Mouse (Mus musculus): ENCODE data around the gene Blmh. TPM values are rescaled to one million over a fixed set of nuclear protein-coding genes. Genes with fewer than 3 reads are reported as not detected.

The Blmh gene
- polyA plus RNA-seq, 1 experiment = 5.9 TPM

GRCm38 (mm10) chr11:76995966-76996672, 71.5 kb downstream of the Blmh start:
- WGBS = 18% methylated on average over 20 of the region's 20 CpGs
- Histone ChIP-seq H3K27ac (ENCODE audit: insufficient read depth, low read length) (no peak overlapping the region), H3K27me3 (ENCODE audit: control insufficient read depth, insufficient read depth, low read length) (peaks cover 22% of the 10 kb centered on the region), H3K4me3 (ENCODE audit: extremely low read depth, insufficient read depth, insufficient read length) (no peak overlapping the region), H3K36me3 (ENCODE audit: control insufficient read depth, insufficient read depth, low read length) (no peaks in the 10 kb centered on the region), H3K4me1 (ENCODE audit: control insufficient read depth, insufficient read depth, insufficient read length) (peaks cover 9% of the 10 kb centered on the region; the same call in 1 of the 2 replicates)
- no peak for DNase-seq (ENCODE audit: low read depth in 1 of 2, low spot score in 2 of 2)
- TF ChIP-seq CTCF (IDR thresholded peaks at IDR 0.05; ENCODE audit: extremely low read depth, insufficient read depth, insufficient read length, insufficient replicate concordance) = no peak
- TF ChIP-seq POLR2A (IDR thresholded peaks at IDR 0.05; ENCODE audit: low read depth, low read length) = no peak

DNA sequence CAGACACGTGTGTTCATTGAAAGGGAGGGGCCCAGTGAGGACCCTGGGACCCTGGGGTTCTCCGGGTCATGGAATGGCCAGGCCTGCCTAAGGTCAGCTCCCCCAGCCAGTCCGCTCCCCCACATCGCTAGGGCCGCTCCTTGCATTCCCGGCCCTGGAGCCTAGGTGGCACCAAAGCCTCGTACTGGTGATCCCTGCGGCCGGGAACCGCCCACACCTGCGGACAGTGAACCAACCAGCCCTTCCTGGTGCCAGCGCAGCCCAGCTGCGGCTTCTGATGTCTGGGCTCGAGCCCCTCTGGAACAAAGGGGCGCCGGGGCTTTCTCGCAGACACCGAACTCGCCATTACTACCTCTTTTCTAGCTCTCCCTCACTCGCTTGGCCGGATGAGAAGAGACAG, 72.7 kb downstream of the Blmh start:
- H3K4me3 ChIP-seq (ENCODE audit: extremely low read depth, insufficient read depth, insufficient read length) = peak overlapping the region; percentile 47; the same call in 1 of the 2 replicates
- peak; percentile 69; the same call in 1 of the 2 replicates for TF ChIP-seq CTCF (IDR thresholded peaks at IDR 0.05; ENCODE audit: extremely low read depth, insufficient read depth, insufficient read length, insufficient replicate concordance)
- TF ChIP-seq POLR2A (IDR thresholded peaks at IDR 0.05; ENCODE audit: low read depth, low read length) = no peak
- WGBS = 2% methylated on average over 21 of the region's 21 CpGs

GRCm38 (mm10) chr11:76997916-76998704, 73.5 kb downstream of the Blmh start, which contains the start of gene Slc6a4:
TSS of gene Slc6a4 (plus strand) at chr11:76998603.
- no peaks in the 10 kb centered on the region for H3K36me3 ChIP-seq (ENCODE audit: control insufficient read depth, insufficient read depth, low read length)
- peaks cover 7% of the 10 kb centered on the region; the same call in 1 of the 2 replicates for H3K4me1 ChIP-seq (ENCODE audit: control insufficient read depth, insufficient read depth, insufficient read length)
- no peak within 1 kb of the TSS for H3K27ac ChIP-seq (ENCODE audit: insufficient read depth, low read length)
- peak within 1 kb of the TSS; percentile 47; the same call in 1 of the 2 replicates for H3K4me3 ChIP-seq (ENCODE audit: extremely low read depth, insufficient read depth, insufficient read length)
- peaks cover 22% of the 10 kb centered on the region for H3K27me3 ChIP-seq (ENCODE audit: control insufficient read depth, insufficient read depth, low read length)
- TF ChIP-seq POLR2A (IDR thresholded peaks at IDR 0.05; ENCODE audit: low read depth, low read length) = no peak
- TF ChIP-seq CTCF (IDR thresholded peaks at IDR 0.05; ENCODE audit: extremely low read depth, insufficient read depth, insufficient read length, insufficient replicate concordance) = no peak
- WGBS = 3% methylated on average over 51 of the region's 52 CpGs
- no peak for DNase-seq (ENCODE audit: low read depth in 1 of 2, low spot score in 2 of 2)

More for the DNA sequence above, 72.7 kb downstream of the Blmh start:
- Histone ChIP-seq H3K27ac (ENCODE audit: insufficient read depth, low read length) (no peak overlapping the region), H3K27me3 (ENCODE audit: control insufficient read depth, insufficient read depth, low read length) (peaks cover 22% of the 10 kb centered on the region), H3K36me3 (ENCODE audit: control insufficient read depth, insufficient read depth, low read length) (no peaks in the 10 kb centered on the region), H3K4me1 (ENCODE audit: control insufficient read depth, insufficient read depth, insufficient read length) (peaks cover 9% of the 10 kb centered on the region; the same call in 1 of the 2 replicates)
- DNase-seq (ENCODE audit: low read depth in 1 of 2, low spot score in 2 of 2) = peak; percentile 28 to 73

GRCm38 (mm10) chr11:76998705-76999226, 74.2 kb downstream of the Blmh start:
- TF ChIP-seq CTCF (IDR thresholded peaks at IDR 0.05; ENCODE audit: extremely low read depth, insufficient read depth, insufficient read length, insufficient replicate concordance) = no peak
- TF ChIP-seq POLR2A (IDR thresholded peaks at IDR 0.05; ENCODE audit: low read depth, low read length) = no peak
- Histone ChIP-seq H3K27me3 (ENCODE audit: control insufficient read depth, insufficient read depth, low read length) (peaks cover 22% of the 10 kb centered on the region), H3K27ac (ENCODE audit: insufficient read depth, low read length) (no peak overlapping the region), H3K4me3 (ENCODE audit: extremely low read depth, insufficient read depth, insufficient read length) (no peak overlapping the region; the same call in 1 of the 2 replicates), H3K4me1 (ENCODE audit: control insufficient read depth, insufficient read depth, insufficient read length) (peaks cover 5% of the 10 kb centered on the region; the same call in 1 of the 2 replicates), H3K36me3 (ENCODE audit: control insufficient read depth, insufficient read depth, low read length) (no peaks in the 10 kb centered on the region)
- 10% methylated on average over 24 of the region's 24 CpGs for WGBS
- DNase-seq (ENCODE audit: low read depth in 1 of 2, low spot score in 2 of 2) = no peak

GRCm38 (mm10) chr11:77000741-77001140, 76.1 kb downstream of the Blmh start:
- DNase-seq (ENCODE audit: low read depth in 1 of 2, low spot score in 2 of 2) = no peak
- Histone ChIP-seq H3K4me1 (ENCODE audit: control insufficient read depth, insufficient read depth, insufficient read length) (peaks cover 5% of the 10 kb centered on the region; the same call in 1 of the 2 replicates), H3K36me3 (ENCODE audit: control insufficient read depth, insufficient read depth, low read length) (no peaks in the 10 kb centered on the region), H3K4me3 (ENCODE audit: extremely low read depth, insufficient read depth, insufficient read length) (no peak overlapping the region), H3K27ac (ENCODE audit: insufficient read depth, low read length) (no peak overlapping the region), H3K27me3 (ENCODE audit: control insufficient read depth, insufficient read depth, low read length) (peaks cover 22% of the 10 kb centered on the region)
- WGBS = 24% methylated on average over 5 of the region's 5 CpGs
- no peak for TF ChIP-seq CTCF (IDR thresholded peaks at IDR 0.05; ENCODE audit: extremely low read depth, insufficient read depth, insufficient read length, insufficient replicate concordance)
- no peak for TF ChIP-seq POLR2A (IDR thresholded peaks at IDR 0.05; ENCODE audit: low read depth, low read length)

- WGBS = 97% methylated on average over 1 of the region's 1 CpGs
- Histone ChIP-seq H3K27ac (ENCODE audit: insufficient read depth, low read length) (no peak overlapping the region), H3K4me3 (ENCODE audit: extremely low read depth, insufficient read depth, insufficient read length) (no peak overlapping the region), H3K27me3 (ENCODE audit: control insufficient read depth, insufficient read depth, low read length) (peaks cover 17% of the 10 kb centered on the region), H3K36me3 (ENCODE audit: control insufficient read depth, insufficient read depth, low read length) (no peaks in the 10 kb centered on the region), H3K4me1 (ENCODE audit: control insufficient read depth, insufficient read depth, insufficient read length) (no peaks in the 10 kb centered on the region)
- DNase-seq (ENCODE audit: low read depth in 1 of 2, low spot score in 2 of 2) = no peak
- no peak for TF ChIP-seq CTCF (IDR thresholded peaks at IDR 0.05; ENCODE audit: extremely low read depth, insufficient read depth, insufficient read length, insufficient replicate concordance)
- no peak for TF ChIP-seq POLR2A (IDR thresholded peaks at IDR 0.05; ENCODE audit: low read depth, low read length)
Observed at GRCm38 (mm10) chr11:77002361-77002760, 77.8 kb downstream of the Blmh start.
